Mouse (Mus musculus) forebrain, embryonic 10.5 days (tissue): ENCODE measurements around the gene AU040320. TPM values are rescaled to one million over a fixed set of nuclear protein-coding genes. Genes with fewer than 3 reads are reported as not detected.

Experiments used
- DNase-seq: peaks from one replicate; pipeline ENCODE4 v3.0.0-alpha.2; 2017; ENCODE audit warnings: low spot score; ENCODE audit errors: extremely low spot score
- H3K27ac ChIP-seq: fragments of 300-500 bp; sonication (generic); 2 replicates; pipeline ENCODE4 v1.5.1; 2016; ENCODE audit warnings: mild to moderate bottlenecking
- H3K27me3 ChIP-seq: fragments of 300-500 bp; sonication (generic); 2 replicates; pipeline ENCODE4 v1.6.1; 2016; ENCODE audit warnings: mild to moderate bottlenecking; ENCODE audit not compliant: poor library complexity, severe bottlenecking
- H3K36me3 ChIP-seq: fragments of 300-500 bp; sonication (generic); replicated peaks from 2 replicates; pipeline ENCODE4 v1.6.1; 2016; ENCODE audit warnings: mild to moderate bottlenecking, moderate library complexity
- H3K4me1 ChIP-seq: fragments of 300-500 bp; sonication (generic); 2 replicates; pipeline ENCODE4 v1.6.1; 2016
- H3K4me3 ChIP-seq: fragments of 300-500 bp; sonication (generic); 2 replicates; pipeline ENCODE4 v1.5.1; 2016; ENCODE audit warnings: mild to moderate bottlenecking, moderate library complexity
- H3K9me3 ChIP-seq: fragments of 300-500 bp; sonication (generic); 2 replicates; pipeline ENCODE4 v1.6.1; 2016; ENCODE audit warnings: mild to moderate bottlenecking, moderate library complexity
- WGBS: fragments of 180-500 bp; shearing (Covaris S2); methylation state at CpG from one replicate; pipeline ENCODE4 v1.1.7; 2016; 5-methylcytosine and 5-hydroxymethylcytosine counted together
- polyA plus RNA-seq: library from polyadenylated mRNA; unstranded; fragments of >200 nt; fragmentation: Nextera tagmentation; extraction: Ambion mirVana; gene quantifications from 2 replicates; pipeline ENCODE4 v1.2.1, GENCODE M21; 2016

The AU040320 gene
- polyA plus RNA-seq, 1 experiment from 2014 or later = 23.7 TPM

DNA sequence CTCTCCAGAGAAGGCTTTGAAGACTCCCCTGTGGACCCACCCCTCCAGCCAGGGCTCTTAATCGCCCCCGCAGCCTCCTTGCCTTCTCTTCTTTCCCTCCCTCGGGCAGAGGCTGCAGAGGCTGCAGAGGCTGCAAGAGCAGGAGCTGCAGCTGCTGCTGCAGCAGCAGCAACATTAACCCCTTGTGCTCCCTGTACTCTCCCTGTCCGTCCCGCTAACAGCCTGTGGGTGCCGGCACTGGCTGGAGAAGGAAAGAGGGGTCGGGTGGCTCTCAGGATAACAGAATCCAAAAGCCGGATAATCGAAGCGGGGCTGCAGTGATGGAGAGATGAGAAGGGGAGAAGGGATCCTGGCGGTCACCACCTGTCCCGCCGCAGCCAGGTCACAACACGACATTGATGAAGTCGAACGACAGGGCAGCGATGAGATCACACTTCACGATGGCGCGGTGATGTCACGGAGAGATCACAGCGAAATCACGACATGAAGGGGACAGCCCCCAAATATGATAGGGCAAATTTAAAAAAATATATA is 669 bp upstream of the AU040320 start:
- peak; percentile 57 for DNase-seq
- Histone ChIP-seq H3K36me3 (peaks cover 42% of the 10 kb centered on the region), H3K4me1 (peaks cover 62% of the 10 kb centered on the region), H3K27me3 (0 out of 2 replicates have a peak, but pooled peaks cover 4% of the 10 kb centered on the region), H3K4me3 (peak overlapping the region; percentile 93), H3K27ac (peak overlapping the region; percentile 97), H3K9me3 (no peaks in the 10 kb centered on the region)
- under 1% methylated on average over 23 of the region's 23 CpGs for WGBS

DNA sequence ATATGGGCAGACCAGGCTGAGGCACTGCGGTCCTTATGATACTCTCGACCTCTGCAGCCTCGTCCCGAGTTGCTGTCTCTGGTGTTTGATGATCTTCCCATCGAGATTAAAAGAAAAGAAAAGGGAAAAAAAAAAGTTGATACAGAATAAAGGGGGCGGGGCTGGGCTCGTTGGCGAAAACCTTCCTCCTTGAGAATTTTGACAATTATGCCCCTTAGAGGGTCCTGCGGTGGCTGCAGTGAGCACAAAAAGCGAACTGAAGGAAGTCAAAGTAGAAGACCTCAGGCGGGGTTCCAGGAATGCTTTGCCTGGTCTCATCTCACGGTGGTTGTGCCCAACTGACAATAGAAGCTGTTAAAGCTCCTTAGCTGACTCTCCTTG is 877 bp downstream of the AU040320 start:
- under 1% methylated on average over 12 of the region's 12 CpGs for WGBS
- Histone ChIP-seq H3K27ac (peak overlapping the region; percentile 97), H3K36me3 (peaks cover 36% of the 10 kb centered on the region), H3K4me1 (peaks cover 56% of the 10 kb centered on the region), H3K27me3 (0 out of 2 replicates have a peak, but pooled peaks cover 4% of the 10 kb centered on the region), H3K9me3 (no peaks in the 10 kb centered on the region), H3K4me3 (peak overlapping the region; percentile 93)
- no peak for DNase-seq

DNA sequence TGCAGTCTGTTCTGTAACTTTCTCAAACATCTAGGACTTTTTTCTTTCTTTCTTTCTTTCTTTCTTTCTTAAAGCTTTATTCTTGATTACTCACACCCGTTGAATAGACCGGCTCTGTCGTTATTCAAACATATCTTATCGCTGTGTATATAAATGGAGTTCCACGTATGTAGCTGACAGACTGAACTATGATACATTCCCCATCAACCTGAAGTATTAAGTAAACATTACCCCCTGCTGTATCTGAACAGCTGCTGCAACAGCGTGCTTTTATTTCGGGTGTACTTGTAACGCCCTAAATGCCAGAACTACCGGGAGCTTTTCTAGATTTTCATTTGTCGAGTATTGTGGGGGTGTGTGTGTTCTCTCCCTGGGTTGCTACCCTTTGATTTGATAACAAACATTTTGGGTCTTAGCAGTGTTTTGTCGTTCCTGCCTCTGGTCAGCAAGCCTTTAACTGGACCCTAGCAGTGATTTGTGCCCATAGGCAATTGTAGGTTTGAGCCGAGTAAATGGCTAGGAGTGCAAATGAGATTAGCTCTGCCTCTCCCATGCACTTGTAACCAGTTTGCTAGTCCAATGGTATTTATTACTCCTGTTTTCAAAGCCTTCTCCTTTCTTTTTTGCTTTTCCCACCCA is 1.5 kb downstream of the AU040320 start:
- WGBS = 56% methylated on average over 12 of the region's 12 CpGs
- 0 out of 2 replicates have a peak, but pooled peaks cover 4% of the 10 kb centered on the region for H3K27me3 ChIP-seq
- no peak overlapping the region for H3K27ac ChIP-seq
- DNase-seq = no peak
- no peaks in the 10 kb centered on the region for H3K9me3 ChIP-seq
- peak overlapping the region; percentile 93 for H3K4me3 ChIP-seq
- peaks cover 36% of the 10 kb centered on the region for H3K36me3 ChIP-seq
- peaks cover 49% of the 10 kb centered on the region for H3K4me1 ChIP-seq

DNA sequence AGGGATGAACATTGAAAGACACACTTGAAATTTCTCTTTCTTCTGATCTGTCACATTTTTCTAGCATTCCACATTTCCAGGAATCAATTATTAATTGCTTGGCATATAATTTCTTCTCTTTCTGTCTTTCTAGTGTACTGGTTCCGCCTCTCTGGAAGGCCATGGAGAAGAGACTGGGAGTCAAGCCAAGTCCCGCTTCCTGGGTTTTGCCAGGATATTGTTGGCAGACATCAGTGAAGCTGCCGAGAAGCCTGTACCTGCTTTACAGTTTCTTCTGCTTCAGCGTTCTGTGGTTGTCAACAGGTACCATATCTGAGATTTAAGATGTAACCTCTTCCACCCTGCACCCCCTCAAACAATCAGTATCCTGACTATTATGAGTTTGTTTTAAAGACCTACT is 3.4 kb downstream of the AU040320 start:
- Histone ChIP-seq H3K9me3 (no peaks in the 10 kb centered on the region), H3K36me3 (peaks cover 41% of the 10 kb centered on the region), H3K4me1 (peaks cover 33% of the 10 kb centered on the region), H3K27ac (no peak overlapping the region), H3K4me3 (no peak overlapping the region), H3K27me3 (0 out of 2 replicates have a peak, but pooled peaks cover 4% of the 10 kb centered on the region)
- WGBS = 86% methylated on average over 4 of the region's 4 CpGs
- DNase-seq = no peak

DNA sequence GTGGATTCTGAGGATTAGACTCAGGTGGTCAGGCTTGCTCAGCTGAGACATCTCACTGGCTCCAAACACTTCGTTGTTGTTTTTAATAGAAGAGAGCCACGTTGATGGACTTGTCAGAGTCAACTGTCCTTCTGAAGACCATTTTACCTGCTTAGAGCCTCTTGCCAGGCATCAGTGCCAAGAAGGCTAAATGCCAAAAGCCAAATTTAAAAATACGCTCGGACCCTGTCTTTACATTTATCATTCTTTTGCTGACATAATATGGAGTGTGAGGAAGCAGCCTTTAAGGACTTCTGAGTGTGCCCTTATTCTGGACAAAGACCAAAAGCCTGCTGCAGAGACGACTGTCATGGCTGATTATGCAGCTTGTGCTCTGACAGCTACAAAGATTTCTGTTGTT is 5.0 kb downstream of the AU040320 start:
- 89% methylated on average over 5 of the region's 5 CpGs for WGBS
- Histone ChIP-seq H3K4me1 (peaks cover 38% of the 10 kb centered on the region), H3K36me3 (peaks cover 44% of the 10 kb centered on the region), H3K4me3 (no peak overlapping the region), H3K27me3 (0 out of 2 replicates have a peak, but pooled peaks cover 4% of the 10 kb centered on the region), H3K27ac (no peak overlapping the region), H3K9me3 (no peaks in the 10 kb centered on the region)
- no peak for DNase-seq

DNA sequence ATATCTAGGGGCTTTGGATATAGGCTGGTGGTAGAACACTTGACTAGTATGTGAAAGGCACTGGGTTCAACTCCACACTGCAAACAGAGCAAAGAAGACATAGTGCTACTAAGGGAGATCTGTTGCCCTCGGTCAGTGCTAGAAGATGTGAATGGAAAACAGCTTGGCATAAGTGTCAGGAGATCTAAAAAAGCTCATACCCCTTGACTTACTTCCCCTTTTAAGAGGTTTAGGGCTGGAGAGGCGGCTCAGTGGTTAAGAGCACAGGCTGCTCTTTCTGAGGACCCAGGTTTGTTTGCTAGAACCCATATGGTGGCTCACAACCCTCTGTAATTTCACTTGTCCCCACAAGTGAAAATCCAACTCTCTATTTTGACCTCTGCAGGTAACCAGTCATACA is 6.1 kb downstream of the AU040320 start:
- 94% methylated on average over 2 of the region's 2 CpGs for WGBS
- H3K36me3 ChIP-seq = peaks cover 47% of the 10 kb centered on the region

DNA sequence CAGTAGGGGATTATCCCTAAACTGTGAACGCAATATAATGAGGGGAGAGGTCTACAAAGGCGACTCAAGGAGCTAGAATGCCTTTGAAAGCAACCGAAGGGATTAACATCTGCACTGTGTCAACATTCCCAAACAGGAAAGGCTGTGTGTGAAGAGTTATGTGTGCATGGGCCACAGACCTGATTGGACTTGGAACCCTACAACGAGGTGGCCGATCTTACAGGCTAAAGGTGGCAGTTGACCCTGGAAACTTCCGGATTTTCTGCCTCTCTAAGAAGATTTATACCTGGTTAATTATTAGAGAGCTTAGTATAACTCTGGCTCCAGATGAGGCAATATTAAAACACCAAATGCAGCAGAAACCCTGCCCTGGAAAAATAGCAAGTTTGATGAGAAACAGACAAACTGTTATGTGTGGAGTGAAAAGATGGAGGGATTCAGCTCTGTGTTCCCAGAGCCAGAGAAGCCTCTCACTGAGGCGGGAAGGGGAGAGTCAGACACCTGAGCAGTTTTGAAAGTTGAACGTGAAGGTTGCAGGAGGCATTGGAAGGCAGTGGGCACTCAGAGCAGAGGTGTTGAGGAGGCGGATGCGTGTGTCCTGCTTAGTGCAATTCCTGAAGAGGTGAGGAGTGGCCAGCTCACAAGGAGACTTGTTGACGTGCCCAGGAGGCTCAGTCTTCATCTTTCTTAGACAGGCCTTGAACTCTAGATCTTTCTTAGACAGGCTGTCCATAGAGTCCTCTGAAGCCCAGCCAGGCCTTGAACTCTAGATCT is 9.4 kb downstream of the AU040320 start:
- H3K9me3 ChIP-seq = no peaks in the 10 kb centered on the region
- no peak overlapping the region for H3K4me3 ChIP-seq
- H3K36me3 ChIP-seq = peaks cover 37% of the 10 kb centered on the region
- no peak for DNase-seq
- no peaks in the 10 kb centered on the region for H3K27me3 ChIP-seq
- peaks cover 29% of the 10 kb centered on the region for H3K4me1 ChIP-seq
- WGBS = 52% methylated on average over 11 of the region's 11 CpGs
- H3K27ac ChIP-seq = peak overlapping the region; percentile 49; the same call in 1 of the 2 replicates

More for the DNA sequence above, 6.1 kb downstream of the AU040320 start:
- Histone ChIP-seq H3K27ac (no peak overlapping the region), H3K27me3 (0 out of 2 replicates have a peak, but pooled peaks cover 4% of the 10 kb centered on the region), H3K9me3 (no peaks in the 10 kb centered on the region), H3K4me3 (no peak overlapping the region), H3K4me1 (peaks cover 36% of the 10 kb centered on the region)
- no peak for DNase-seq

DNA sequence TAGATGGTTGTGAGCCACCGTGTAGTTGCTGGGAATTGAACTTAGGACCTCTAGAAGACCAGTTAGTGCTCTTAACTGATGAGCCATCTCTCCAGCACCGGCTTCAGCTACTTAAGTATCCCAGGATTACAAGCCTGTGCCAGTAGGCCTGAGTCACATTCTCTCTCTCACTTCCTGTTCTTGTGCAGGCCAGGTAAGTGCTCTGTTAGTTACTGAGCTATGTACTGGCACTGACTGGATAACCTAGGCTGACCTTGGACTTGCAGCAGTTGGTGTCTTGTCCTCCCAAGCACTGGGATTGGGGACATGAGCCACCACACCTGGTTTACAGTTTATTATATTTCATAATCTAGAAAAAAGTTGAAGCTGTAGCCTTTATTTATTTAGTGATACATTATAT is 10.1 kb downstream of the AU040320 start:
- H3K9me3 ChIP-seq = no peaks in the 10 kb centered on the region
- no peak for DNase-seq
- no peak overlapping the region for H3K27ac ChIP-seq
- no peaks in the 10 kb centered on the region for H3K27me3 ChIP-seq
- no peak overlapping the region for H3K4me3 ChIP-seq
- H3K36me3 ChIP-seq = peaks cover 30% of the 10 kb centered on the region
- H3K4me1 ChIP-seq = peaks cover 29% of the 10 kb centered on the region
- WGBS = 87% methylated on average over 2 of the region's 2 CpGs

DNA sequence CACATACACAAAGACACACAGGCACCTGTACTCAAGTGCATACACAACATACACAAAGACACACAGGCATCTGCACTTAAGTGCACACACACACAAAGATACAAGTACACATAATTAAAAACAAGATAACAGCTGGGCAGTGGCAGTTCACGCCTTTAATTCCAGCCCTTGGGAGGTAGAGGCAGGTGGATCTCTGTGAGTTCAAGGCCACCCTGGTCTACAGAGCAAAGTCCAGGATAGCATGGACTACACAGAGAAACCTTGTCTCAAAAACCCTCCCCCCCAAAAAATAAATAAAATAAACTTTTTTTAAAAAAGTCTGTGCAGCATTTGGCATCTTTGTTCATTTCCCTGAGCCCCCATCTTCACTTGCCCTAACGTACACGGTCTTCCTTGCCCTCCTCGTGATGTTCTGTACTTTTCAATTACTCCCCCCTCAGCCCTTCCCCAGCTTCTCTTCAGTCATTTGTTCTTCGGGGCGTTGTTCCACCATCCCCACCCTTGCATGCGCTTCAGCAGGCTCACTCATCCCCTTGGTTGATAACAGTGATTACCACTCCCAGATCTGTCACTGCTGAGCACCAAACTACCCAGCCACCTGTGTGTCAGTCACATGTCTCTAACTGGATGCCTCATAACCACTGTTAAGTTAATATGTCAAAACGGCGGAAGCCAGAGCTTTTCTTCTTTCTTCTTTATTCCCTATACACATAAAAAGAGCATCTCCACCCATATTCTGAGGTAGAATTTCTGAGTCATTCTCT is 16.6 kb downstream of the AU040320 start:
- H3K36me3 ChIP-seq = peaks cover 18% of the 10 kb centered on the region
- DNase-seq = no peak
- 90% methylated on average over 9 of the region's 9 CpGs for WGBS

DNA sequence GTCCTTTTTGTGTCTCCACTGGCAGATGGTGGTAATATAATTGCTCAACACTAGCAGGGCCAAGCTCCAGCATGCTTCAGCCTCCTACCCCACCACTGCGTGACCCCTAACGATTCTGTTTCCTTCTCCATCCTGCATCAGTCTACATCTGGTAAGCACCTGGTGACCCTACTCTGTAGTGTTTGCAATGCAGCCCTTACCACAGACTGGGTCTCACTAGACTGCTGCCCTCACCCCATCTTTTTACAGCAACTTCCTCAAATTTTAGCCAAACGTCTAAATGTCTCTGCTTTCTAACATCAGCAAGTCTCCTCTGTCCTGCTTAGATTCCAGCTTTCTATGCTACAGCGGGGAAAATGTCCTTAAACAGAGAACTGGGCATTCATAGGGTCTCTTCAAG is 17.5 kb downstream of the AU040320 start:
- WGBS = 88% methylated on average over 4 of the region's 4 CpGs
- Histone ChIP-seq H3K9me3 (no peaks in the 10 kb centered on the region), H3K4me3 (no peak overlapping the region), H3K4me1 (no peaks in the 10 kb centered on the region), H3K36me3 (peaks cover 18% of the 10 kb centered on the region), H3K27me3 (no peaks in the 10 kb centered on the region), H3K27ac (no peak overlapping the region)
- no peak for DNase-seq

More for the DNA sequence above, 16.6 kb downstream of the AU040320 start:
- no peaks in the 10 kb centered on the region for H3K9me3 ChIP-seq
- H3K4me1 ChIP-seq = no peaks in the 10 kb centered on the region
- H3K27me3 ChIP-seq = no peaks in the 10 kb centered on the region
- no peak overlapping the region for H3K4me3 ChIP-seq
- no peak overlapping the region for H3K27ac ChIP-seq

DNA sequence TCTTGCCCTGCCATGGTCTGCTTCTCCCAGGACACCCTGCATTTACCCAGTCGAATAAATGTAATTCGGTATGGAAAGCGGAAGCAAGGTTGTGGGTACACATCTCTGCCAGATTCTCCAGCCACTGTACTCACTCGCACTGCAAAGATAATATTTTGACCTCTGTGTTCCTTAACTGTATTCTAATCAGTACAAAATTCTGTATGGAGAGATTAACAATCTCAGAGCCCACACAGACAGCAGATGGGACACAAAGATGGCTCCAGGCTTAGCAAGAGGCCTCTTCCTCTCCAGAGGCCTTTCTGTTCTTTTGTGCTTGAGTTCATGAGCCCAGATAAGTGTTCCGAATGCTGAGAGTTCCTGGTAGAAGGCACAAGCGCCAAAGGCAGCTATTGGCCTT is 20.5 kb downstream of the AU040320 start:
- Histone ChIP-seq H3K4me3 (no peak overlapping the region), H3K9me3 (no peaks in the 10 kb centered on the region), H3K27ac (no peak overlapping the region), H3K4me1 (peaks cover 4% of the 10 kb centered on the region), H3K27me3 (no peaks in the 10 kb centered on the region), H3K36me3 (peaks cover 17% of the 10 kb centered on the region)
- DNase-seq = no peak
- 93% methylated on average over 6 of the region's 6 CpGs for WGBS

DNA sequence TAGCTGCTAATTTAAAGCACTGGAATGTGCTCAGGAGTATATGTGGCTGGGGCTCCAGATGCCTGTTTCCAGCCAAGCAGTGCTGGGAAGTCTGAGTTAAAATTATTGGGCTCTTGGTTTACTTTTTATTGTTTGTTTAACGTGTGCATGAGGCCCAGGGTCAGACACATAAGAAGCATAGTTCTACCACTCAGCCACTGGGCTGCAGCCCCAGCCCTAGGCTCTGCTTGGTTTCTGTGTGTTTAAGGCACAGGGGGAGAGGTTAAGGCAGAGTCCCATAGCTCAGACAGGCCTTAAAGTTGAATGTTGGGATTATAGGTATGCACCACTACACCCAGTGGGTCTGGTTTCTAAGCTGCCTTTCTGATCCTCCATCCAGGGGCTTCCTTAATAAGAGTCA is 21.8 kb downstream of the AU040320 start:
- WGBS = 85% methylated on average over 1 of the region's 1 CpGs
- no peaks in the 10 kb centered on the region for H3K9me3 ChIP-seq
- H3K4me3 ChIP-seq = no peak overlapping the region
- H3K27me3 ChIP-seq = no peaks in the 10 kb centered on the region
- peaks cover 8% of the 10 kb centered on the region for H3K36me3 ChIP-seq
- peaks cover 18% of the 10 kb centered on the region for H3K4me1 ChIP-seq
- no peak overlapping the region for H3K27ac ChIP-seq
- DNase-seq = no peak
